Mouse (Mus musculus): ENCODE measurements around the gene Rxrb.

DNA sequence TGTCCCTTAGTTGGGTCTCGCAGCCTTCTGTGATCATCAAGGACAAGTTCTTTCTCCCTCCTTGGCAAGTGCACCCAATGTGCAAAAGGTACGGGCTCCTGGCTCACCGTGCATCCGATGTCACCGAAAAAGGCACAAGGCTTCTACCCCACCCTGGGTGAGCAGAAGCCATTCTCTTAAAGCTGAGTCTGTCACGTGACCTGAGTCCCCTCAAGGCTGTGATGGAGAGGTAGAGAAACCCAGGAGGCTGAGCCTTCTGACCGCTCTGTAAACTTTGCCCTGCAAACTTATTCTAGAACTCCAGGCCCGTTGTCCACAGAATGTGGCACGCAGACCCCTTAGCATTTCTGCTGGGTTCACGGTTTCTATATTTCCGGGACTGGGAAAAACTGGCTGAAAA lies 47.4 kb downstream of the Rxrb start:
- TF ChIP-seq POLR2A (IDR thresholded peaks at IDR 0.05; ENCODE audit: extremely low read depth, insufficient read depth, low read length) (no peak), CTCF (IDR thresholded peaks at IDR 0.05; ENCODE audit: low read depth, low read length) (no peak)
